Mouse (Mus musculus): ENCODE measurements around the gene Adgre1. TPM values are rescaled to one million over a fixed set of nuclear protein-coding genes. Genes with fewer than 3 reads are reported as not detected.
"Not testable (repeated sequence)": the region's sequence is repeated elsewhere in the genome, so short reads cannot be mapped to it uniquely, and the experiment has no call there.

Gene Adgre1
- polyA plus RNA-seq, 1 experiment: 38.4 TPM

DNA sequence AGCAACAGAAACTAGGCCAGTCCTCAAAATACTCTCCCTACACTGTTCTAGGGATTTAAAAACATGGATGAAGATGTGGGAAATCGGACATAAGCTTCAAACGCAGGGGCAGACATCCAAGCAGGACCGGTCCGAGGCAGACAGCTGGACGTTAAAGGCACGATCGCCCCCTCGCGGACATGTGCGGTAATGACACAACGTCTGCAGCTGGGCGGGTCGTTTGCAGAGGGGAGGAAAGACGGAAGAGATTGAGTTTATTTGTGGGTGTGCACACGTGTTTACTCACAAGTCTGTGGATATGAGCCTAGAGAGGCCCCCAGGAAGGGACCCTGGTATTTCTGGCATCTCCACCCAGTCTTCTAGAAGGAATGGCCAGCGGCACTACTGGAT lies 23.7 kb upstream of the Adgre1 start:
- H3K36me3 ChIP-seq (ENCODE audit: control insufficient read depth, insufficient read depth, low read length): no peaks in the 10 kb centered on the region
- H3K27ac ChIP-seq (ENCODE audit: insufficient read depth, low read length): no peak overlapping the region
- no peak overlapping the region for H3K4me3 ChIP-seq (ENCODE audit: extremely low read depth, insufficient read depth, insufficient read length)
- no peak for TF ChIP-seq POLR2A (IDR thresholded peaks at IDR 0.05; ENCODE audit: low read depth, low read length)
- TF ChIP-seq CTCF (IDR thresholded peaks at IDR 0.05; ENCODE audit: extremely low read depth, insufficient read depth, insufficient read length, insufficient replicate concordance): peak; percentile 95
- peaks cover 15% of the 10 kb centered on the region; the same call in 1 of the 2 replicates for H3K4me1 ChIP-seq (ENCODE audit: control insufficient read depth, insufficient read depth, insufficient read length)
- WGBS: 5% methylated on average over 16 of the region's 16 CpGs
- peak; percentile 60 to 86 for DNase-seq (ENCODE audit: low read depth in 1 of 2, low spot score in 2 of 2)
- no peaks in the 10 kb centered on the region for H3K27me3 ChIP-seq (ENCODE audit: control insufficient read depth, insufficient read depth, low read length)

DNA sequence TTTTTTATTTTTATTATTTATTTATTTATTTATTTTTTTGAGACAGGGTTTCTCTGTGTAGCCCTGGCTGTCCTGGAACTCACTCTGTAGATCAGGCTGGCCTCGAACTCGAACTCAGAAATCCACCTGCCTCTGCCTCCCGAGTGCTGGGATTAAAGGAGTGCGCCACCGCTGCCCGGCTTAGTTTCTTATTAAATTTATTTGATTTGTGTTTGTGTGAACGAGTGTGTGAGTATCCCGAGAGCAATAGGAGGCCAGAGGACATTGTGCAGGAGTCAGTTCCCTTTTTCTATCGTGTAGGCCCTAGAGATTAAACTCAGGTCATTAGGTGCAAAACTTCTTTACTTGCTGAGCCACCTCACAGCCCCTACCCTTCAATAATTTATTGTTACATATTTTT lies 23.3 kb upstream of the Adgre1 start:
- H3K4me1 ChIP-seq (ENCODE audit: control insufficient read depth, insufficient read depth, insufficient read length): peaks cover 15% of the 10 kb centered on the region; the same call in 1 of the 2 replicates
- 39% methylated on average over 9 of the region's 9 CpGs for WGBS
- not testable (repeated sequence) for H3K27me3 ChIP-seq (ENCODE audit: control insufficient read depth, insufficient read depth, low read length); H3K4me3 ChIP-seq (ENCODE audit: extremely low read depth, insufficient read depth, insufficient read length); H3K36me3 ChIP-seq (ENCODE audit: control insufficient read depth, insufficient read depth, low read length); DNase-seq (ENCODE audit: low read depth in 1 of 2, low spot score in 2 of 2); H3K27ac ChIP-seq (ENCODE audit: insufficient read depth, low read length)

DNA sequence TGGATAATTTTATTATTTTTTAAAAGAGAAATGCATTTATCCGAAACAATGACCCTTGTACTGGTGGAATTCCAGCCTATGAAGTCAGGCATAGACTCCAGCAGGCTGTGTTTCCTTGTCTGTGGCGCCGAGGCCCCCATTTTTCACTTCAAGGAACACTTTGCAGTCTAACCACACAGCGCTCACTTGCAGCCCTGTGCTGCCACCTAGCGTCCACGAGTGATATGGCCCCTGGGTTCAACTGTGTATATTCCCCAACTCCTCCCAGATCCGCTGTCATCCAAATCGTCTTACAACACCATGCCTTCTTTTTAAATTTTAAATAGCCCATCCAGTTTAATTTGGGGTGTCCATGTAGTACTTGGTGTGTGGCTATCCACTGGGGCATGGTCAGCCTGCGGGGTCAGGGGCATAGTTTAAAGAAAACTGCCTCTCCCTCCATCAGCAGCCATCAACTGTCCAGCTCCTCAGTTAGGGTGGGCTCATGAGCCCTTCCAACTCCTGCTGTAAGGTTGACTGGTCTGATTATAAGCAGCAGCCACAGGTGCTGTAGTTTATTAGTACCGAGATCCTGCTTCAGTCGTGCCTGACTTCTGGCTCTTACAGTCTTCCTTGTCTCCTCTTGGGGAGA lies 22.7 kb upstream of the Adgre1 start:
- peaks cover 15% of the 10 kb centered on the region; the same call in 1 of the 2 replicates for H3K4me1 ChIP-seq (ENCODE audit: control insufficient read depth, insufficient read depth, insufficient read length)
- TF ChIP-seq CTCF (IDR thresholded peaks at IDR 0.05; ENCODE audit: extremely low read depth, insufficient read depth, insufficient read length, insufficient replicate concordance) (peak; percentile 98), POLR2A (IDR thresholded peaks at IDR 0.05; ENCODE audit: low read depth, low read length) (no peak)
- peak; percentile 74 to 83 for DNase-seq (ENCODE audit: low read depth in 1 of 2, low spot score in 2 of 2)
- 14% methylated on average over 11 of the region's 11 CpGs for WGBS
- H3K4me3 ChIP-seq (ENCODE audit: extremely low read depth, insufficient read depth, insufficient read length): no peak overlapping the region
- no peaks in the 10 kb centered on the region for H3K27me3 ChIP-seq (ENCODE audit: control insufficient read depth, insufficient read depth, low read length)
- H3K27ac ChIP-seq (ENCODE audit: insufficient read depth, low read length): no peak overlapping the region
- no peaks in the 10 kb centered on the region for H3K36me3 ChIP-seq (ENCODE audit: control insufficient read depth, insufficient read depth, low read length)

DNA sequence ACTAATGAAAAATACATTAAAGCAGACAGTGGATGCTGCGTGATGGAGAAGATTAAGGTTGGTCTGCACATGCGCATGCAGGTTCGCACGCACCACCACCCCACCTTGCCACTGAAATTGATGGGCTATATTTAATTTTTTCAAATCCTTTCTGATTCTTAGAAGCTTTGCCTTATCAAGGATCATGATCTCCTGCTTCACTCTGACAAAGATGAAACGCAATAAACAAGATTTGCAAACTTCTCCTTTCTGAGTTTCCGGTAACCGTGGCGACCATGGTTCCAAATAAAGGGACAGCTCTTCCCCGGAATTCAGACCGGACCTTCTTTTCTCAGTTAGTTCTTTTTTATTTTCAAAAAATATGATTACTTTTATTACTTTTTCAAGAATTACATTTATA lies 20.5 kb upstream of the Adgre1 start:
- Histone ChIP-seq H3K36me3 (ENCODE audit: control insufficient read depth, insufficient read depth, low read length) (no peaks in the 10 kb centered on the region), H3K4me1 (ENCODE audit: control insufficient read depth, insufficient read depth, insufficient read length) (peaks cover 29% of the 10 kb centered on the region; the same call in 1 of the 2 replicates), H3K27ac (ENCODE audit: insufficient read depth, low read length) (no peak overlapping the region; the same call in 1 of the 2 replicates), H3K27me3 (ENCODE audit: control insufficient read depth, insufficient read depth, low read length) (no peaks in the 10 kb centered on the region), H3K4me3 (ENCODE audit: extremely low read depth, insufficient read depth, insufficient read length) (no peak overlapping the region)
- whole genome bisulfite sequencing: 5% methylated on average over 10 of the region's 10 CpGs
- no peak for TF ChIP-seq CTCF (IDR thresholded peaks at IDR 0.05; ENCODE audit: extremely low read depth, insufficient read depth, insufficient read length, insufficient replicate concordance)
- DNase-seq (ENCODE audit: low read depth in 1 of 2, low spot score in 2 of 2): peak in 1 of 2 experiments; percentile 31

DNA sequence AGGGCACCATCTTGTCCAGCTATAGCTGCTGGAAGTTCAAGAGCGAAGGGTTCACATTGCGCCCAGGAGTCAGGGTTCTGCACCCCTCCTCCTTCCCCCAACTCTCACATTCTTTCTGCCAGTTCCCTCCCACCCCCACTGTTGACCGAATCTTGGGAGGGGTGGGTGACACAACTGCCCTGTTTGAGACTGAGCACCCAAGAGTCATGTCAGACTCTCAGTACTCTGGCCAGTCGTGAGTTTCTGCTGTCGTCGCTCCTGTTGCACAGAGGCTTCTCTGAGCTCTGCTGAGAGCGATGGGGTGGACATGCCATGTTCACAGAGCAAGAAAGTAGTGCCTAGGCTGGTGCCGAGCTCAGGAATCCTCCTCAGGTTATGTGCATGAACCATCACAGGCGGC lies 19.2 kb upstream of the Adgre1 start:
- H3K4me3 ChIP-seq (ENCODE audit: extremely low read depth, insufficient read depth, insufficient read length): no peak overlapping the region
- H3K27ac ChIP-seq (ENCODE audit: insufficient read depth, low read length): peak overlapping the region; percentile 7; the same call in 1 of the 2 replicates
- WGBS: 71% methylated on average over 9 of the region's 9 CpGs

DNA sequence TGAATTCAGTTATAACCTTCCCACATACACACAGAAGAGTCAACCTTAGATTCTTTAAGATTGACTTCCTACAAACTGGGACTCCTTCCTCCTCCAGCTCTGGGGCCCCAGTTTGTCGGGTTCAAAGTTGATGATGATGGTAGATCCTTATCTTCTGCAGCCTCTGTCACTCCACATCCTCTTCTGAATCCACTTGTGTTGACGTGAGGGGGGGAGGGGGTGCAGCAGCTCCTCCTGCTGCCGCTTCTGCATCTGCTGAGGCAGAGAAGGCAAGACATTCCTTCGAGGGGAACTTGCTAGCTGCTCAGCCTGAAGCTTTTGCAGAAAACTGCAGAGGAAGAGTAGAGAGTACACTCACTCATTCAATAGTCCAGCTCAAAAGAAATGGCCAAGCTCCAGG lies 16.9 kb upstream of the Adgre1 start:
- Histone ChIP-seq H3K4me1 (ENCODE audit: control insufficient read depth, insufficient read depth, insufficient read length) (peaks cover 41% of the 10 kb centered on the region), H3K27ac (ENCODE audit: insufficient read depth, low read length) (no peak overlapping the region), H3K4me3 (ENCODE audit: extremely low read depth, insufficient read depth, insufficient read length) (no peak overlapping the region), H3K36me3 (ENCODE audit: control insufficient read depth, insufficient read depth, low read length) (no peaks in the 10 kb centered on the region), H3K27me3 (ENCODE audit: control insufficient read depth, insufficient read depth, low read length) (no peaks in the 10 kb centered on the region)
- TF ChIP-seq POLR2A (IDR thresholded peaks at IDR 0.05; ENCODE audit: low read depth, low read length): no peak
- TF ChIP-seq CTCF (IDR thresholded peaks at IDR 0.05; ENCODE audit: extremely low read depth, insufficient read depth, insufficient read length, insufficient replicate concordance): no peak
- DNase-seq (ENCODE audit: low read depth in 1 of 2, low spot score in 2 of 2): no peak
- 31% methylated on average over 4 of the region's 4 CpGs for WGBS

More for the DNA sequence above, 19.2 kb upstream of the Adgre1 start:
- H3K27me3 ChIP-seq (ENCODE audit: control insufficient read depth, insufficient read depth, low read length): no peaks in the 10 kb centered on the region
- no peaks in the 10 kb centered on the region for H3K36me3 ChIP-seq (ENCODE audit: control insufficient read depth, insufficient read depth, low read length)
- no peak for DNase-seq (ENCODE audit: low read depth in 1 of 2, low spot score in 2 of 2)
- peaks cover 35% of the 10 kb centered on the region for H3K4me1 ChIP-seq (ENCODE audit: control insufficient read depth, insufficient read depth, insufficient read length)
- TF ChIP-seq CTCF (IDR thresholded peaks at IDR 0.05; ENCODE audit: extremely low read depth, insufficient read depth, insufficient read length, insufficient replicate concordance): no peak
- no peak for TF ChIP-seq POLR2A (IDR thresholded peaks at IDR 0.05; ENCODE audit: low read depth, low read length)

DNA sequence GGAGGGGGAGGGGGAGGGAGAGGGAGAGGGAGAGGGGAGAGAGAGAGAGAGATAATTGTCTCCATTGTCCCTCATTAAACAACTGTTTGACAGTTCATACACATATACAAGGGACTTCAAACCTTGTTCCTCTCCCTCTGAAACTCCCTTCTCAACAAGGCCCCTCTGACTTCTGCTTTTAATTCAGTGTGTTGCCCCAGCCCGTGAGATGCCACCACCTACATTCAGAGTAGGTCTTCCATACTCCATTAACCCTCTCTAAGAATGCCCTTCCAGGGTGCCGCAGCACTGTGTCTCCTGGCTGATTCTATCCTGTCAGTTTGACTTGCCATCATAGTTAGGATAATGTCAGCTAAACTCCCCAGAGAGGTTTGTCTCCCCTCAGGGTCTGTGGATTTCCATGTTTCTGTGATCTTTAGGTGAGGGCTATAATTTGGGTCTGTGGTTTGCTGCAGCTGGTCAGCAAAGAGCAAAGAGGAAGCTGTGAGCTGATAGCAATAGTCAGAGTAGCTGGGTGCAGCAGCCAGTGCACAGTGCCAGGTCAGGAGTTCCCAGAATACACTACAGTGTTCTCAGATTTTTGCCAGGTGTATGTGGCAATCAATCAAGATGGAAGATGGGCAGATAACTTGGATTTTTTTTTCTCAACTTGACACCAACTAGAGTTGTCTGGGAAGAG lies 14.3 kb upstream of the Adgre1 start:
- Histone ChIP-seq H3K4me1 (ENCODE audit: control insufficient read depth, insufficient read depth, insufficient read length) (peaks cover 34% of the 10 kb centered on the region), H3K27me3 (ENCODE audit: control insufficient read depth, insufficient read depth, low read length) (no peaks in the 10 kb centered on the region), H3K36me3 (ENCODE audit: control insufficient read depth, insufficient read depth, low read length) (no peaks in the 10 kb centered on the region), H3K4me3 (ENCODE audit: extremely low read depth, insufficient read depth, insufficient read length) (no peak overlapping the region), H3K27ac (ENCODE audit: insufficient read depth, low read length) (peak overlapping the region; percentile 96)
- 13% methylated on average over 2 of the region's 2 CpGs for WGBS
- DNase-seq (ENCODE audit: low read depth in 1 of 2, low spot score in 2 of 2): peak; percentile 40 to 48
- no peak for TF ChIP-seq CTCF (IDR thresholded peaks at IDR 0.05; ENCODE audit: extremely low read depth, insufficient read depth, insufficient read length, insufficient replicate concordance)
- no peak for TF ChIP-seq POLR2A (IDR thresholded peaks at IDR 0.05; ENCODE audit: low read depth, low read length)
